Mouse (Mus musculus): Measurements from ENCODE around the gene Myrfl. TPM values are rescaled to one million over a fixed set of nuclear protein-coding genes. Genes with fewer than 3 reads are reported as not detected.

Gene Myrfl
- total RNA-seq, 2 experiments from 2014 or later: not detected

DNA sequence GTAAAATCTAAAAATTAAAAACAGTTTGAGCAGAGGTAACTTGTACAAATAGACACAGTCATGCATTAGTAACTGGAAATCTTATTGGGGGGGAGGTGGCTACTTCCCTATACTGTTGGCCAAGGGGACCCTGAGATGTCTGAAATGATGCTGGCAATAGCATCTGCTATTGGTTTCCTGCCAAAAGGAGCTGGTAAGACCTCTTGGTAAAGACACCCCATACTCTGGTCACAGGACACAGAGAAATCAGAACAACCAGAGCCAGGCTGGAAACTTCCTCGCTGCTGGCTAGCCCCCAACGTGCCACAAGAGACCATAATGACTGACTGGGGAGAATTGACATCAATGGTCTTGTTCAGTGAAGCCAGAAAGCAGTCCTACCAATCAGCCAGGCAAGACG is 55.2 kb downstream of the Myrfl start:
- ATAC-seq (replicated peaks; ENCODE audit: low FRiP score, poor library complexity, severe bottlenecking): no peak

- no peak for ATAC-seq (replicated peaks; ENCODE audit: low FRiP score, poor library complexity, severe bottlenecking)
These were observed 66.0 kb downstream of the Myrfl start for GRCm38 (mm10) chr10:116830676-116831075.

DNA sequence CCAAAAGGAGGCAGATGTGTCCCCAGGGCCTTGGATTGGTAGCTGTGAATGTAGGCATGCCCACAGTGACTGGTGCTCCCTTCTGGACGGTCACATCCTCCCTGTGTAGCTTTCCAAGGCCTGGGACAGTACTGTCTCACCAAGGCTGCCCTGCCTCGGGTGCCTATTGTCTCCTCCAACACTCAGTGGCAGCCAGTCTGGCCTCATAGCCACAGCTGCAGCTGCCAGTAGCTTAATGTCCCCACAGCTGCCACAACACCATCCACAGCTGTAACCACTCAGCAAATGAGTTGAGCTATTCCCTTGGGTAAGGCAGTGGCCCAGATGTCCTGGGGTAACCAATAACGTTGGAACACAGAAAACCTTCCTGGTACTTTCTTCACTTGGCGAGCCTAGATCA is 68.6 kb downstream of the Myrfl start:
- no peak for ATAC-seq (replicated peaks; ENCODE audit: low FRiP score, poor library complexity, severe bottlenecking)

DNA sequence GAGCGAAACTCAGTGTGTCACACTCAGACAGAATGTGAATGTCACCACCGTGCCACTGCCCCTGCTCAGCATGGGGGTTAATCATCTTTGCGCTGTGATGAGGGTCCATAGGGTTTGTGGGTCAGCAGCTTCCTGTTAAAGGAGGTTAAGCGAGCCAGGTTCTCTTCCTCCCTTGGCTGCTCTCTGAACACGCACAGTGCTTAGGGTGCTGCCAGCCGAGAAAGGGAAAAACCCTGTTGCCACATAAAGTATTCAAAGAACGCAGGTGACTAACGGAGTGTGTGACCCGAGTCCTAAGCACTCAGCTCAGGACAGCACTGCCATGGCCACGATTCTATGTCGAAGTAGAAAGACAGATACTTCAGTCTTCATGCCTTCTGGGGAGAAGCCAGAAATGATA is 69.4 kb downstream of the Myrfl start:
- no peak for ATAC-seq (replicated peaks; ENCODE audit: low FRiP score, poor library complexity, severe bottlenecking)

DNA sequence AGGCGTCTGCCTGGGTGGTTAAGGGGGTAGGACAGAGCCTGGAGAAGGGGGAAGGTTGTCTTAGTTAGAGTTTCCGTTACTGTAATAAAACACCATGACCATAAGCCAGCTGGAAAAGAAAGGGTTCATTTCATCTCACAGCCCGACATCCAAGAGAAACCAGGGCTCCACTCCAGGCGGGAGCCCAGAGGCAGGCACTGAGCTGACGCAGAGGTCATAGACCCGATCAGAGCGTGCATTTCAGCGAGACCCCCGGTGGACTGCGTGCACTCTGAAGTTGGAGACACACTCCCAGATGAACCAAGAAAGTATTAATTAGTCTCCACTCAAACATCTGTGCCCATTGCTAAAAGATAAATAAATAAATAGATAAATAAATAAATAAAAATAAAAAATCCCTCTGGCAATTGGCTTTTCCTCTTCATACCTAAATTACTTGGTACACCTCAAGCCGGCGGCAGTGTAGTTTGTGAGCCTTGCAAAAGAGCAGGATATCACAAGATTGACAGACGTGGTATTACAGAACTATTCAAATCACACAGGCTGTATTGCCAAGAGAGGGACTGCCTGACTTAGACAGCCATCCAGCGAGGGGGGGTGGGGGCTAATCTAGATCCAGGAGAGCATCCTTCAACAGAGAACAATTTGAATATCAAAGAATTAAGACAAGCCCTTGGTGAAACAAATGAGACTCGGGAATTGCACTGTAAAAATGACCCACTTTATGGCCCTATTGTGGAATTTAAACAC is 81.2 kb downstream of the Myrfl start:
- ATAC-seq (replicated peaks; ENCODE audit: low FRiP score, poor library complexity, severe bottlenecking): no peak

DNA sequence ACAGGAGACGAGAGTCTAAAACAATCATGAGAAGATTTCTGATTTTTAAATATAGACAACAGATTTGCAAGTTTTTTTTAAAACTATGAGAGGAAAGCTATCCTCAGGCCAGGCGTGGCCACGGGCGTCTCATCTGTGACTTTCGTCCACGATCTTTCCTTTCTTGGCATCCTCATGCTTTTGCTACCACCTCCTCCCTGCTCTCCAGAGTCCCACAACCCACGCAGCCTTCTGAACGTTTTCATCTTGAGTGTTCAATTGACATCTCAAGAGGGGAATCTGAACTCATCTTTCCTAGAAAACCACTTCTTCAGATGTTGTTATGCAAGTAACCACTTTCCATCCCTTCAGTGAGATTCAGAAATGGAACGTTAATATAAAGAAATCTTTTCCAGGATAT is 83.6 kb downstream of the Myrfl start:
- no peak for ATAC-seq (replicated peaks; ENCODE audit: low FRiP score, poor library complexity, severe bottlenecking)

GRCm38 (mm10) chr10:116810738-116811137 is 86.0 kb downstream of the Myrfl start:
- no peak for ATAC-seq (replicated peaks; ENCODE audit: low FRiP score, poor library complexity, severe bottlenecking)

- ATAC-seq (replicated peaks; ENCODE audit: low FRiP score, poor library complexity, severe bottlenecking): no peak
These were observed 87.3 kb downstream of the Myrfl start for GRCm38 (mm10) chr10:116809383-116809782.

DNA sequence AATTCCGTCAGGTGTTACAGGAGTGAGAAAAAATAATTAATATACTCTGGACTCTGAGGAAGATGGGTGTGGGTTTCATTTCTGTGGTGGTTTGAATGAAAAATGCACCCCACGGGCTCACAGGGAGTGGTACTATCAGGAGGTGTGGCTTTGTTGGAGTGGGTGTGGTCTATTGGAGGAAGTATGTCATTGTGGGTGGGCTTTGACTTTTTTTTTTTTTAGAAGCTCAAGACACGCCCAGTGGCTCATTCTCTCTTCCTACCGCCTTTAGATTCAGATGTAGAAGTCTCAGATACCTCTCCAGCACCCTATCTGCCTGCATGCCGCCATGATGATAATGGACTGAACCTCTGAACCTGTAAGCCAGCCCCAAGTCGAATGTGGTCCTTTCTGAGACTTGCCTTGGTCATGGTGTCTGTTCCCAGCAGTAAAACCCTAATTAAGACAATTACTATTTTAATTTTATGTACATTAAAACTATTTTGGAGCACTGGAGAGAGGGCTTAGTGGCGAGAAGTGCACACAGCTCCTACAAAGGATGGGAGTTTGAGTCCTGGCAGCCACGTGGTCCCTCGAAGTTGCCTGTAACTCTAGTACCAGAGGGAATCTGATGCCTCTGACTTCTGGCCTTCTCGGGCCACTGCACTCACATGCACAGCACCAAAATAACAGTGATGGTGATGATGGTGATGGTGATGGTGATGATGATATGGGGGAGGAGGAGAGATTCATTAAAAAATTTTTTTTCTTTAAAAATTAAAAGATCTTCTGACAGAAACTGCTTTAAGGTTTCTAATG is 88.0 kb downstream of the Myrfl start:
- no peak for ATAC-seq (replicated peaks; ENCODE audit: low FRiP score, poor library complexity, severe bottlenecking)

DNA sequence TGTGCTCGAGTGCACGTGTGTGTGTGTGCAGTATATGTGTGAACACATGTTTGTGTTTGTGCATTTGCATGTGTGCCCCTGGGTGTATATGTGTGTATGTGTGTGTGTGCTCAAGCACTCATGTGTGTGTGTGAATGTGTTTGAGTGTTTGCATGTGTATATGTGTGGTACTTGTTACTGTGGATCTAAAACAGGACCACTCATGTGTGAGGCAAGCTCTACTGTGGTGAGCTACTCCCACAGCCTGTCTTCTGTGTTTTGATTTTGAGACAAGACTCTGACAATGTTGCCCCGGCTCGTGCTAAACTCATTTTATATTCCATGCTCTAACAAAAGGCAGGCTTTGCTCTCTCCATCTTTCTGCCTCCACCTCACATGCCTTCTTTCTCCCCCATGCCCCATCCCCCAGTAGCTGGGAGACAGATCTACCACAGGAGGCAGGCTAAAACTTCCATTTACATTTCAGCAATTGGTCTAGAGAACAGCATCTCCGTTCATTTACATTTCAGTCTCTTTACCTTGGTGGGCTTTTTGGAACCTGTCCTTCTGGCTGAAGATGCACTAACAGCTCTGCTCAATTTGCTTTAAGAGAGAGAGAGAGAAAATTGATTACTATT is 94.4 kb downstream of the Myrfl start:
- ATAC-seq (replicated peaks; ENCODE audit: low FRiP score, poor library complexity, severe bottlenecking): no peak

DNA sequence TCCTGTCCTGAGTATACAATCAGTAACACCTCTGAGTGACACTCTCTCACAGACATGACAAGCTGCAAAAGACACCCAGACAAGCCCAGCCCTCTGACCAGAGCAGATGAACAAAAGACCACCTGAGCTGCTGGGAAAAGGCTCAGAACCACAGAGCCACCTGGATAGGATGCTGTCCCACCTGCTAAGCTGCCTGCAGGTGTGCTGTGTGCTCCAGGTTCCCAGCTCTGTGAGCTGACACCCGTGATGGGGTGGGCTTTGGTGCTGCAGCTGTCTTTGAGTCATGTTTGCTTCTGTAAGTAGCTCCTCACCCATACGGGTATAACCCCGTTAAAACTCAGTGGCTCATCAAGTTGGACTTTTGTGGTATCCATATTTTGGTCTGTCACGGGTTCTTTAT is 95.4 kb downstream of the Myrfl start:
- no peak for ATAC-seq (replicated peaks; ENCODE audit: low FRiP score, poor library complexity, severe bottlenecking)

DNA sequence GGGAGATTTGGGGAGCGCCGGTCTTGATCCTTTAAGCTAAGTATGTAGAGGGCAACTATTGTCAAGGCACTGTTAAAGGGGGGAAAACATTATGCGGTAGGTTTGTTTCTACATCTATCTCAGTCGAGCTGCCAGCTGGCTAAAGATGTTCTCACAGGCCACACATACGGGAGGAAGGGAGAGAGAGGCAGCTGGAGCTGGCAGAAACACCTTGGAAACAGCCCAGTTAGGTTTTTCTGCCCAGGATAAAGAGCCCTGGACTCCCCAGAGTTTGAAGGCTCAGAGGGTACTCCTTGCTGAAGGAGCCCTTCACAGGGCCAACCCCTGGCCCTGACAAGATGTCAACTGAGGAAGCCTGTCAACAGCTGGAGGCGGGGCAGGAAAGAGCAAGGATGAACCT is 100.7 kb downstream of the Myrfl start:
- no peak for ATAC-seq (replicated peaks; ENCODE audit: low FRiP score, poor library complexity, severe bottlenecking)

DNA sequence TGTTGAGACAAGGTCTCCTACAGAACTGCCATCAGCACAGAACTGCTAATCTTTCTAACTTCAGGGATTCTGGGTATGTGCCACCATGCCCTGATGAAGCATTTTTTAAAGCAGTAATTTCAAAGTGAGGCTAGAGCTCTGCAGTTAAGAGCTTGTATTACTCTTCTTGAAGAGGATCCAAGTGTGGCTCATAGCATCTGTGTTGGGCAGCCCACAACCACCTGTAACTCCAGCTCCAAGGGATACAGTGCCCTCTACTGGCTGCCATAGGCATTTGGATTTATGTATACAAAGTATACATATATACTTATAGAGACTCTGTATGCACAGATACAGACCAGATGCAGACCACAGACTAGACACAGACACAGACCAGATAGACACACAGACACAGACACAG is 107.6 kb downstream of the Myrfl start:
- no peak for ATAC-seq (replicated peaks; ENCODE audit: low FRiP score, poor library complexity, severe bottlenecking)

DNA sequence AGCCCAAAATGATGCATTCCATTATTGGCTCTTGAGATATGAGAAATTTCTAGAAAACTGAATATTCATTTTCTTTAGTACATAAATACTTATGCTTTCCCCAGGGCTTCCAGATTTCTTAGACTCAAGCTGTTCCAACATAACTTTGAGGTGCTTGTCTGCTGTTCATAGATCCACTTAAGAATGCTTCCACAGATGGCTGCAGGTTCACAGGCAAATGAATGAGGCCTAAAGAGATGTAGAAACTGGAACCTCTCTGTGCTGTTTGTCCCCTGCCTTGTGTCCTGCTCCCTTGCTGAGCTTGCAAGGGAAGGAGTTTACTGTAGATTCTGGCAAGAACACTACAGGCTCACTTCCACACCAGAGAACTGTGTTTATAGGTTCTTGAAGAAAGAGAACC is 108.3 kb downstream of the Myrfl start:
- no peak for ATAC-seq (replicated peaks; ENCODE audit: low FRiP score, poor library complexity, severe bottlenecking)

GRCm38 (mm10) chr10:116784098-116784497 is 112.6 kb downstream of the Myrfl start:
- ATAC-seq (replicated peaks; ENCODE audit: low FRiP score, poor library complexity, severe bottlenecking): no peak

- ATAC-seq (replicated peaks; ENCODE audit: low FRiP score, poor library complexity, severe bottlenecking): no peak
These were observed 113.7 kb downstream of the Myrfl start for GRCm38 (mm10) chr10:116783020-116783419.

GRCm38 (mm10) chr10:116777947-116778346 is 118.8 kb downstream of the Myrfl start:
- ATAC-seq (replicated peaks; ENCODE audit: low FRiP score, poor library complexity, severe bottlenecking): no peak

- ATAC-seq (replicated peaks; ENCODE audit: low FRiP score, poor library complexity, severe bottlenecking): no peak
These were observed 119.9 kb downstream of the Myrfl start for GRCm38 (mm10) chr10:116776846-116777245.

GRCm38 (mm10) chr10:116773846-116774750 is 122.6 kb downstream of the Myrfl start:
- no peak for ATAC-seq (replicated peaks; ENCODE audit: low FRiP score, poor library complexity, severe bottlenecking)

Data from erythroid progenitor cell, adult 5-6 weeks (primary cell).